In the genomic region with DNA sequence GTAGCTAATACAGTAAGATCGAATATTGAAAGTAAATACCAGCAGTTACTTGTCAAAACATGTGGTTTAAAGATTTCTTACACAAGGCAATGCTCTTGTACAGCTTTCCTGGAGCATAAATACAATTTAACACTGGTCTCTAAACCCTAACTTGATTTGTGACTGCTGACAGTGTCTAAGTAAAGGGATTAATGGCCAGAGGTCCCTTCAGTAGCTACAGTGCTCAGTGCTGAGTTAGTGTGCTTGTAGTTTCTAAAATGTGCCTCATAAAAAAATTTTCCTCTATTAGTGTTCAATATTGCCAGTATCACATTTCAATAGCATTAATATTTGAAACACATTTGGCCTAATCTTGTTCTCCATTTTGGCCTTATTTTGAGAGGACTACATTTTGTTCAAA, we compare ENCODE assay signal across 30 mouse cellular contexts.
"Had no signal": no experiment of that assay in that cellular context is flagged by ENCODE, and none has a peak within 500 bp of the region (broad histone marks: within the 10 kb centered on the region; RNA-seq: fewer than 3 reads in every experiment).

No protein-coding gene starts in this region.

- H3K9ac ChIP-seq: limb, embryonic 12.5 days; limb, embryonic 13.5 days; limb, embryonic 15.5 days; liver, embryonic 12.5 days; liver, embryonic 13.5 days; liver, embryonic 14.5 days; liver, embryonic 15.5 days; liver, postnatal 0 days; lung, embryonic 14.5 days; lung, embryonic 15.5 days; midbrain, embryonic 12.5 days; midbrain, embryonic 15.5 days; neural tube, embryonic 12.5 days; neural tube, embryonic 13.5 days had no signal

- H3K27ac ChIP-seq: left cerebral cortex, adult 2 months; limb, embryonic 12.5 days; limb, embryonic 13.5 days; limb, embryonic 15.5 days; liver, embryonic 12.5 days; liver, embryonic 13.5 days; liver, embryonic 14.5 days; liver, embryonic 15.5 days; lung, embryonic 15.5 days; macrophage; midbrain, embryonic 10.5 days; midbrain, embryonic 12.5 days; midbrain, embryonic 15.5 days; neural tube, embryonic 12.5 days; neural tube, embryonic 13.5 days had no signal

- H3K9me3 ChIP-seq: limb, embryonic 12.5 days; limb, embryonic 13.5 days; limb, embryonic 15.5 days; liver, embryonic 12.5 days; liver, embryonic 13.5 days; liver, embryonic 15.5 days; lung, embryonic 15.5 days; midbrain, embryonic 10.5 days; midbrain, embryonic 12.5 days; midbrain, embryonic 15.5 days; neural tube, embryonic 12.5 days; neural tube, embryonic 13.5 days had no signal

- H3K4me2 ChIP-seq: limb, embryonic 12.5 days; limb, embryonic 13.5 days; limb, embryonic 15.5 days; liver, embryonic 11.5 days; liver, embryonic 12.5 days; liver, embryonic 13.5 days; liver, embryonic 15.5 days; lung, embryonic 14.5 days; lung, embryonic 15.5 days; midbrain, embryonic 12.5 days; midbrain, embryonic 15.5 days; neural tube, embryonic 12.5 days; neural tube, embryonic 13.5 days had no signal

- H3K27me3 ChIP-seq: limb, embryonic 12.5 days; limb, embryonic 13.5 days; limb, embryonic 15.5 days; liver, embryonic 12.5 days; liver, embryonic 13.5 days; liver, embryonic 15.5 days; lung, embryonic 15.5 days; megakaryocyte, embryonic 14.5 days; midbrain, embryonic 12.5 days; midbrain, embryonic 15.5 days; neural tube, embryonic 12.5 days; neural tube, embryonic 13.5 days had no signal

- DNase-seq: left cerebral cortex, postnatal 4 days; liver; liver, embryonic 13.5 days; liver, postnatal 0 days; lung, adult 18-20 months; lung, adult 2 months; lung, embryonic 14.5 days; lung, postnatal 10 days; lung, postnatal 14 days; lung, postnatal 36 days; lung, postnatal 4 days had no signal

- ATAC-seq: liver, embryonic 12.5 days; liver, postnatal 0 days; lung, postnatal 0 days; midbrain, embryonic 15.5 days; midbrain, embryonic 16.5 days had no signal

- H3K4me1 ChIP-seq: limb, embryonic 12.5 days; limb, embryonic 13.5 days; limb, embryonic 15.5 days; liver, embryonic 12.5 days; liver, embryonic 13.5 days; liver, embryonic 15.5 days; lung, embryonic 15.5 days; megakaryocyte, embryonic 14.5 days; midbrain, embryonic 10.5 days; midbrain, embryonic 12.5 days; midbrain, embryonic 15.5 days; neural tube, embryonic 12.5 days; neural tube, embryonic 13.5 days had no signal

- H3K4me3 ChIP-seq: left cerebral cortex, adult 2 months; limb, embryonic 12.5 days; limb, embryonic 13.5 days; limb, embryonic 15.5 days; liver, embryonic 12.5 days; liver, embryonic 13.5 days; liver, embryonic 15.5 days; lung, embryonic 15.5 days; megakaryocyte, embryonic 14.5 days; midbrain, embryonic 10.5 days; midbrain, embryonic 12.5 days; midbrain, embryonic 15.5 days; myocyte; neural tube, embryonic 12.5 days; neural tube, embryonic 13.5 days had no signal

- H3K36me3 ChIP-seq: limb, embryonic 12.5 days; limb, embryonic 13.5 days; limb, embryonic 15.5 days; liver, embryonic 12.5 days; liver, embryonic 13.5 days; liver, embryonic 15.5 days; lung, embryonic 15.5 days; midbrain, embryonic 10.5 days; midbrain, embryonic 12.5 days; midbrain, embryonic 15.5 days; neural tube, embryonic 12.5 days; neural tube, embryonic 13.5 days had no signal
